Mouse (Mus musculus) liver (tissue): ENCODE data around the gene 1700009N14Rik.

Experiments
- DNase-seq: peaks from one replicate; pipeline ENCODE4 v3.0.0-alpha.2; 2020; ENCODE audit warnings: mixed read lengths

The 1700009N14Rik gene

GRCm38 (mm10) chr4:39450069-39450468 is at the start of gene 1700009N14Rik:
TSS of gene 1700009N14Rik (plus strand) at chr4:39450295.
- DNase-seq, result no peak

- no peak for DNase-seq
Measured at GRCm38 (mm10) chr4:39437870-39438367, 12.2 kb upstream of the 1700009N14Rik start.

- no peak for DNase-seq
Measured at GRCm38 (mm10) chr4:39474291-39474690, 24.2 kb downstream of the 1700009N14Rik start.

- no peak for DNase-seq
Measured at GRCm38 (mm10) chr4:39486393-39486792, 36.3 kb downstream of the 1700009N14Rik start.

- DNase-seq, result no peak
Measured at GRCm38 (mm10) chr4:39493596-39493995, 43.5 kb downstream of the 1700009N14Rik start.

GRCm38 (mm10) chr4:39495875-39496274 is 45.8 kb downstream of the 1700009N14Rik start:
- no peak for DNase-seq
